Mouse (Mus musculus) ES-E14 (cell line): ENCODE data around the gene Ush1c. TPM values are rescaled to one million over a fixed set of nuclear protein-coding genes. Genes with fewer than 3 reads are reported as not detected.

Source experiments
- DNase-seq: peaks from one replicate; pipeline ENCODE4 v3.0.0-alpha.2; 2013; ENCODE audit warnings: low read depth, low spot score
- H3K27ac ChIP-seq: 2 replicates; pipeline ENCODE4 v1.5.1; 2012; ENCODE audit warnings: low read depth, mild to moderate bottlenecking, low read length, moderate library complexity, mixed read lengths; ENCODE audit not compliant: poor library complexity, insufficient read depth, severe bottlenecking
- H3K36me3 ChIP-seq: 2 replicates; pipeline ENCODE4 v1.6.1; 2012; ENCODE audit warnings: mild to moderate bottlenecking, low read length, moderate library complexity, mixed read lengths; ENCODE audit not compliant: control insufficient read depth, poor library complexity, insufficient read depth, severe bottlenecking
- H3K4me1 ChIP-seq, 2 experiments: fragments of 150-350 bp in 1 of 2; sonication (generic) in 1 of 2; 2 replicates each; pipeline ENCODE4 v1.6.1; 2012; ENCODE audit warnings: low read length in 2 of 2, mild to moderate bottlenecking in 1 of 2, mixed read lengths in 1 of 2; ENCODE audit not compliant: control insufficient read depth in 2 of 2, insufficient read depth in 2 of 2, poor library complexity in 1 of 2
- H3K4me3 ChIP-seq, 2 experiments: fragments of 150-350 bp in 1 of 2; sonication (generic) in 1 of 2; 2 replicates each; pipeline ENCODE4 v1.5.1; 2012; ENCODE audit warnings: low read length in 2 of 2, low read depth in 1 of 2, mild to moderate bottlenecking in 1 of 2, mixed read lengths in 1 of 2; ENCODE audit not compliant: insufficient read depth in 1 of 2, poor library complexity in 1 of 2, severe bottlenecking in 1 of 2
- H3K9ac ChIP-seq: 2 replicates; pipeline ENCODE4 v1.6.1; 2012; ENCODE audit warnings: low read depth, mild to moderate bottlenecking, low read length, mixed read lengths; ENCODE audit not compliant: poor library complexity, insufficient read depth, severe bottlenecking
- H3K9me3 ChIP-seq: fragments of 150-350 bp; sonication (generic); 2 replicates; pipeline ENCODE4 v1.6.1; 2012; ENCODE audit warnings: low read depth, mild to moderate bottlenecking, low read length; ENCODE audit not compliant: control insufficient read depth, insufficient read depth
- CHD2 ChIP-seq: IDR thresholded peaks from 2 replicates; pipeline ENCODE4 v1.6.1; 2014; ENCODE audit warnings: mild to moderate bottlenecking, low read depth, low read length, inconsistent platforms
- HCFC1 ChIP-seq: IDR thresholded peaks from 2 replicates; pipeline ENCODE4 v1.6.1; 2012; ENCODE audit warnings: low read length, inconsistent platforms, borderline replicate concordance; ENCODE audit not compliant: insufficient read depth
- MAFK ChIP-seq: IDR thresholded peaks from 2 replicates; pipeline ENCODE4 v1.6.1; 2014; ENCODE audit warnings: mild to moderate bottlenecking, low read depth, low read length, inconsistent platforms; ENCODE audit not compliant: insufficient read depth
- ZC3H11A ChIP-seq: IDR thresholded peaks from 2 replicates; pipeline ENCODE4 v1.6.1; 2012; ENCODE audit warnings: low read depth, mild to moderate bottlenecking, inconsistent platforms, low read length, borderline replicate concordance
- ZNF384 ChIP-seq: IDR thresholded peaks from 2 replicates; pipeline ENCODE4 v1.6.1; 2012; ENCODE audit warnings: low read depth, low read length, inconsistent platforms
- in situ Hi-C, 2 experiments: fragments of 600-800 bp; cut with MboI; formaldehyde crosslinking; loops; one replicate each; pipeline ENCODE4 v1.15.1; 2025; ENCODE audit warnings: low sequenced_read_pairs in 2 of 2, inconsistent platforms in 1 of 2; ENCODE audit not compliant: unreplicated experiment in 2 of 2
- total RNA-seq: library from RNA; depleted of rRNA; stranded (reverse); fragments of 300-350 nt; gene quantifications from 2 replicates; pipeline ENCODE4 v1.2.3, GENCODE M21; 2012; rRNA removed

The Ush1c gene
- total RNA-seq = 0.18 and 0.42 TPM in 2 replicates

DNA sequence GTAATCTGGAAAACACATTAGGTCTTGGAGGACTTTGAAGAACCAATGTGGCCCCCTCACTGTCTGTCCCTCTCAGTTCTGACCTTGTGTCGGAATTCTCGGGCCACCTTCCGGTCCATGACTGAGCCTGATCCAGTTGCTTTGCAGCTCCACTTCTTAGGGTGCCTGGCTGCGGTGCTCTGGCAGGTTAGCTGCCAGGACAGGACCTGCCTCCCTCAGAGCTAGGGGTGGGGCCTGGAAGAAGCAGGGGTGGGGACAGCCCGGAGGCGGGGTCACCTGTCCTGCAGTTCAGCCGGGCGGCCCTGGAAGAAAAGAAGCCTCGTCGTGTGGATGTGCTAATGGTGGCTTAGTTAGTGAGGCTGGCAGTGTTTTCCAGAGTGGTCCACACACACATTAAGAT lies at the start of gene Ush1c:
Gene Ush1c (minus strand): TSS at position 158 of the 400 bp plus-strand sequence.
- H3K36me3 ChIP-seq = no peaks in the 10 kb centered on the region
- no peak within 1 kb of the TSS for H3K4me3 ChIP-seq
- H3K27ac ChIP-seq = no peak within 1 kb of the TSS
- DNase-seq = no peak
- no peak within 1 kb of the TSS for H3K9ac ChIP-seq
- in situ Hi-C loops = no loop called here
- TF ChIP-seq ZC3H11A = no peak
- no peak for TF ChIP-seq HCFC1
- no peak for TF ChIP-seq ZNF384
- no peak for TF ChIP-seq MAFK
- no peak for TF ChIP-seq CHD2
- no peaks in the 10 kb centered on the region for H3K4me1 ChIP-seq
- H3K9me3 ChIP-seq = no peaks in the 10 kb centered on the region

DNA sequence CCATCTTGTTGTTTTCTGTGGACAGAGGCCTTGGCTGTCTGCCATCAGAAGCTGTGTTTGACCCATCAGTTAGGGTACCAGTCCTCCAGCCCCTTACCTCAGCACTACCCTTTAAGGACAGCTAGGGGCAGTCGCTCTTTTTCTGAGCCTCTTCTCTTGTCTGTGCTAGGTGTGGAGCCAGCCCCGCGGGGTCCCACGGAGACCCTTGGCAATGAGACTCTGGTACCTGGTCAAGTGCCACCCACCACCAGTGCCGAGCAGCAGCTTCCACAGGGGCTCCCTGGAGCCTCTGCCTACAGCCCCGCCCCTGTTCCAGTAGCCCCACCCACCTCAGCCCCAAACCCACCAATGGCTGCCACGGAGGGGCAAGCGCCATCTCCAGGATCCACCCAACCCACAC lies 48.7 kb upstream of the Ush1c start:
- H3K27ac ChIP-seq = no peak overlapping the region
- no peak for DNase-seq
- TF ChIP-seq MAFK (no peak), ZNF384 (no peak), HCFC1 (no peak), CHD2 (no peak), ZC3H11A (no peak)
- in situ Hi-C loops = no loop called here
- H3K9ac ChIP-seq = no peak overlapping the region
- no peaks in the 10 kb centered on the region for H3K36me3 ChIP-seq
- H3K4me1 ChIP-seq = no peaks in the 10 kb centered on the region
- no peak overlapping the region for H3K4me3 ChIP-seq
- no peaks in the 10 kb centered on the region for H3K9me3 ChIP-seq

DNA sequence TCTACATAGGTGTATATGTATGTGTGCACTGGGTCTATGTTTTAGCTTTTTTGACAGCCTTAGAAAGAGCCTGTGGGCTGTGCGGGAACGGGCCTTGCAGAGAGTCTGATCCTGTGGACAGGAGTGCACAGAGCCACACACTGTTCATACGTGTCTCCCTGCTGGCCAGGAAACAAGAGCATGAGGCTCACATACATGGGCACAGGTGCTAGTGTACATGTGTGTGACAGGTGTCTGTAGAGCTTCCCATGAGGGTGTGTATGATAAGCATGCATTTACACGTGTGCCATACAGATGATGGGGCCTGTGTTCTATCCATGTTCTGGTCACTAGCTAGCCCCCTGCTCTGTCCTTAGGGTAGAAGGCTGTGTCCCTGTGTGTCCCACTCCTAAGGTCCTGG lies 48.1 kb upstream of the Ush1c start:
- H3K9me3 ChIP-seq = no peaks in the 10 kb centered on the region
- H3K27ac ChIP-seq = no peak overlapping the region
- no peaks in the 10 kb centered on the region for H3K36me3 ChIP-seq
- no peak overlapping the region for H3K4me3 ChIP-seq
- in situ Hi-C loops = no loop called here
- TF ChIP-seq ZC3H11A (no peak), MAFK (no peak), HCFC1 (no peak), ZNF384 (no peak)
- H3K9ac ChIP-seq = no peak overlapping the region
- H3K4me1 ChIP-seq = no peaks in the 10 kb centered on the region
- DNase-seq = no peak

DNA sequence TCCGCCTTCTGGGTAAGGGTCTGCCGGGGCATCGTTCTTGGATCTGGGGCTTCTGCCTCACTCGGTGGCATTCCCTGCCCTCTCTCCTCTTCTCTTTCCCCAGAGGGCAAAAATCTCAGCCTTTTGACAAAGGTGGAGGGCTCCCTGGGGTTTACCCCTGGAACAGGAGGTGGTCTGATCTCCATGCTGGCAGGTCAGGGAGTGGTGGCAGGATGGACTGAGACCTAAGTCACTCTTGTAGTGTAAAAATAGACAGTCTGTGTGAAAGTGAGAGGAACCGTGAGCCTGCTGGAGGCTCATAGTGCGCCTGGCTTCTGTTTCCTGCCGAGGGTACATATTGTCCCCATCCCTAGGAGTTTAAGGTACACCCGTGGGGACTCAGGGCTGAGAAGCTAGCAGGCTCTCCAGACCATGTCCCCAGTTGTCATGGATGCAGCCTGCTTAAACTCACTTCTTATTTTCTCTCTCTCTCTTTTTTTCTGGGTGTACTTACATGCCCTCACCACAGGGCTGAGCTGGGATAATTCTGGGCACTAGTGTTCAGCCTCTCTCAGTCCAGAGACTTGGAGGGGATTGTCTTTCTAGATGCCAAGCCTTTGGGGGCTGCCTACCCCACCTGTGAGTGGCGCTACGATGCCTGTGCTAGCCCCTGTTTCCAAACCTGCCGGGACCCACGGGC lies 47.0 kb upstream of the Ush1c start:
- no peaks in the 10 kb centered on the region for H3K36me3 ChIP-seq
- H3K27ac ChIP-seq = no peak overlapping the region
- H3K4me3 ChIP-seq = no peak overlapping the region
- in situ Hi-C loops = no loop called here
- H3K9me3 ChIP-seq = no peaks in the 10 kb centered on the region
- H3K9ac ChIP-seq = no peak overlapping the region
- H3K4me1 ChIP-seq = no peaks in the 10 kb centered on the region
- no peak for TF ChIP-seq MAFK
- no peak for TF ChIP-seq HCFC1
- TF ChIP-seq ZC3H11A = no peak
- TF ChIP-seq ZNF384 = no peak
- no peak for TF ChIP-seq CHD2
- DNase-seq = no peak

DNA sequence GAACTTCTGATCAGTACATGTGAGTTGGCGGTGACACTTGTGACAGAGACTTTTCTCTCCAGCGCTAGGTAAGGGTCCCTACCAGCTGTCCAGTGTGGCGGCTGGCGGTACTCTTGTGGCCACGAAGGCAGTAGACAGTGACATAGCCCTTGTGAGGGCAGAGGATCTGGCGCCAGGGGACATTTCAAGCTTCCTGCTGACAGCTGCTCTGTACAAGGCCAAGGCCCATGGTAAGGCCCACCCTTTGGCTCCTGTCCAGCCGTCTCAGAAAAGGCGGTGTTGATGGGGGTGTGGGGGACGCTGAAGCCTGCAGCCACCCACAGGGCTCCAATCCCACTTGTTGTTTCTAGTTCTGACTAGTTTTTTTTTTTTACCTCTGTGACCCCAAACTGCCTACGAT lies 45.4 kb upstream of the Ush1c start:
- in situ Hi-C loops = no loop called here
- DNase-seq = no peak
- Histone ChIP-seq H3K27ac (no peak overlapping the region), H3K9me3 (no peaks in the 10 kb centered on the region), H3K36me3 (no peaks in the 10 kb centered on the region), H3K4me1 (no peaks in the 10 kb centered on the region), H3K4me3 (no peak overlapping the region), H3K9ac (no peak overlapping the region)
- no peak for TF ChIP-seq CHD2
- no peak for TF ChIP-seq MAFK
- TF ChIP-seq ZNF384 = no peak
- TF ChIP-seq HCFC1 = no peak
- no peak for TF ChIP-seq ZC3H11A
